Mouse (Mus musculus) kidney, postnatal 0 days (tissue): ENCODE results near the gene Kcna2. TPM values are rescaled to one million over a fixed set of nuclear protein-coding genes. Genes with fewer than 3 reads are reported as not detected.

Experiments used
- ATAC-seq: fragments of 200-750 bp; cut with Nextera tagmentation; replicated peaks from 2 replicates; pipeline ENCODE4 v1.8.0; 2017; ENCODE audit warnings: low read depth, moderate number of reproducible peaks, moderate TSS enrichment, moderate library complexity; ENCODE audit not compliant: low FRiP score
- DNase-seq: peaks from one replicate; pipeline ENCODE4 v3.0.0-alpha.2; 2016; ENCODE audit warnings: low spot score
- H3K27ac ChIP-seq: fragments of 300-500 bp; sonication (generic); 2 replicates; pipeline ENCODE4 v1.5.1; 2014; ENCODE audit warnings: mild to moderate bottlenecking
- H3K27me3 ChIP-seq: fragments of 300-500 bp; sonication (generic); 2 replicates; pipeline ENCODE4 v1.6.1; 2014; ENCODE audit warnings: low read length, mixed read lengths; ENCODE audit not compliant: insufficient read depth
- H3K36me3 ChIP-seq: fragments of 300-500 bp; sonication (generic); 2 replicates; pipeline ENCODE4 v1.6.1; 2014; ENCODE audit warnings: low read length, mixed read lengths; ENCODE audit not compliant: insufficient read depth
- H3K4me1 ChIP-seq: fragments of 300-500 bp; sonication (generic); replicated peaks from 2 replicates; pipeline ENCODE4 v1.6.1; 2014; ENCODE audit warnings: antibody characterized with exemption, low read length, mixed read lengths; ENCODE audit not compliant: insufficient read depth
- H3K4me2 ChIP-seq: fragments of 300-500 bp; sonication (generic); 2 replicates; pipeline ENCODE4 v1.6.1; 2014; ENCODE audit warnings: mild to moderate bottlenecking, low read length, moderate library complexity, mixed read lengths
- H3K4me3 ChIP-seq: fragments of 300-500 bp; sonication (generic); replicated peaks from 2 replicates; pipeline ENCODE4 v1.5.1; 2014; ENCODE audit warnings: low read depth, low read length
- H3K9ac ChIP-seq: fragments of 300-500 bp; sonication (generic); 2 replicates; pipeline ENCODE4 v1.6.1; 2014; ENCODE audit warnings: low read depth, low read length
- H3K9me3 ChIP-seq: fragments of 300-500 bp; sonication (generic); replicated peaks from 2 replicates; pipeline ENCODE4 v1.6.1; 2016; ENCODE audit warnings: low read length, inconsistent platforms, mixed read lengths
- CTCF ChIP-seq: IDR thresholded peaks from 2 replicates; pipeline ENCODE4 v1.5.1; 2016; ENCODE audit warnings: antibody characterized with exemption, low read depth, mild to moderate bottlenecking, moderate library complexity
- WGBS: fragments of 180-500 bp; shearing (Covaris S2); extraction: QIAGEN DNeasy Blood & Tissue Kit; methylation state at CpG from one replicate; pipeline ENCODE4 v1.1.7; 2014; 5-methylcytosine and 5-hydroxymethylcytosine counted together
- polyA plus RNA-seq: library from polyadenylated mRNA; unstranded; fragments of >200 nt; fragmentation: Nextera tagmentation; extraction: Ambion mirVana; gene quantifications from 2 replicates; pipeline ENCODE4 v1.2.1, GENCODE M21; 2015

Gene Kcna2
- polyA plus RNA-seq, 1 experiment from 2014 or later: 0.03 TPM

DNA sequence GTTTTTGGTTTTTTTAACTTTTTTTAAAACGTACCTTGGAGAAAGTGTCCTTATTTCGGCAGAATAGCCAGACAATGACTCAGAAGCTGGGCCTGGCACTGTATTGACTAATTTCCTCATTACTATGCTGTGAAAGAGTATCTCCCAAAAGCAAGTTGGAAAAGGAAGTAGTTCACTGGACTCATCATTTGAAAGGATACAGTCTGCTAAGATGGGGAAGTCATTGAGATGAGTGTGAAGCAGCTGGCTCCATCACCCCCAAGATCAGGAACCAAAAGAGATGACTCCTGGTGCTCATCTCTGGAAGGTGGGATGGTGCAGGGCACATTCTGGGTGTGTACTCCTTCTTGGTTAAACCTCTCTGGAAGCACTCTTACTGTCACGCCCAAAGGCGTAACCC lies 13.5 kb upstream of the Kcna2 start:
- 92% methylated on average over 4 of the region's 4 CpGs for WGBS
- Histone ChIP-seq H3K4me2 (no peak overlapping the region), H3K9ac (no peak overlapping the region), H3K36me3 (no peaks in the 10 kb centered on the region), H3K4me1 (no peaks in the 10 kb centered on the region), H3K27me3 (no peaks in the 10 kb centered on the region), H3K4me3 (no peak overlapping the region), H3K9me3 (no peaks in the 10 kb centered on the region), H3K27ac (no peak overlapping the region)
- DNase-seq (no peak), ATAC-seq (no peak)
- no peak for TF ChIP-seq CTCF

DNA sequence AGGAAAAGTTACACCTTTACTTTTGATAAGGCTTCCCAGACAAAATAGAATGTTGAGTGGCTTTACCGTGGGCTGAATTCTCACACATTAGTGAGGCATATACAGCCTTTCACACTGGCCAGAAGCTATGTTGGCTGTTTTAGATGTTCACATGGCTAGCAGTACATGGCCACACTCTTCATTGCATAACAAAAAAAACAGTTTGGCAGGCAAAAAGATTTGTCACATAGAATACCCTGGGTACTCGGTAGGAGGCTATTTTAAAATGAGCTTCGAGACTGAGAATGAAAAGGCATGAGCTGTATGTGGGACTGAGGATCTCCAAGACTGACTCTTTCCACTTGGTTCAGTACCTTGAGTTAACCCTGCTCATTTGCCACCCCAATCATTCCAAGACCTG lies 12.1 kb upstream of the Kcna2 start:
- H3K9ac ChIP-seq: no peak overlapping the region
- ATAC-seq (no peak), DNase-seq (no peak)
- no peaks in the 10 kb centered on the region for H3K9me3 ChIP-seq
- no peaks in the 10 kb centered on the region for H3K36me3 ChIP-seq
- 90% methylated on average over 3 of the region's 3 CpGs for WGBS
- H3K27me3 ChIP-seq: no peaks in the 10 kb centered on the region
- TF ChIP-seq CTCF: no peak
- no peaks in the 10 kb centered on the region for H3K4me1 ChIP-seq
- H3K27ac ChIP-seq: no peak overlapping the region
- no peak overlapping the region for H3K4me2 ChIP-seq
- no peak overlapping the region for H3K4me3 ChIP-seq

GRCm38 (mm10) chr3:107089475-107089874 lies 11.5 kb upstream of the Kcna2 start:
- Histone ChIP-seq H3K4me1 (no peaks in the 10 kb centered on the region), H3K27me3 (no peaks in the 10 kb centered on the region), H3K36me3 (no peaks in the 10 kb centered on the region), H3K9ac (no peak overlapping the region), H3K9me3 (no peaks in the 10 kb centered on the region), H3K4me2 (no peak overlapping the region), H3K4me3 (no peak overlapping the region), H3K27ac (no peak overlapping the region)
- no peak for DNase-seq
- 0 out of 2 replicates have a peak, but pooled peaks have one; percentile 46 for ATAC-seq
- WGBS: 35% methylated on average over 3 of the region's 3 CpGs
- TF ChIP-seq CTCF: no peak

GRCm38 (mm10) chr3:107090001-107090400 lies 10.9 kb upstream of the Kcna2 start:
- 63% methylated on average over 7 of the region's 7 CpGs for WGBS
- H3K4me1 ChIP-seq: no peaks in the 10 kb centered on the region
- no peaks in the 10 kb centered on the region for H3K36me3 ChIP-seq
- H3K27ac ChIP-seq: no peak overlapping the region
- no peak for DNase-seq
- no peak for ATAC-seq
- no peaks in the 10 kb centered on the region for H3K27me3 ChIP-seq
- no peak overlapping the region for H3K9ac ChIP-seq
- H3K4me2 ChIP-seq: no peak overlapping the region
- H3K4me3 ChIP-seq: no peak overlapping the region
- no peaks in the 10 kb centered on the region for H3K9me3 ChIP-seq
- no peak for TF ChIP-seq CTCF

- no peak for TF ChIP-seq CTCF
Measured at GRCm38 (mm10) chr3:107090403-107091150, 10.4 kb upstream of the Kcna2 start.

GRCm38 (mm10) chr3:107094028-107094427 lies 6.9 kb upstream of the Kcna2 start:
- Histone ChIP-seq H3K36me3 (no peaks in the 10 kb centered on the region), H3K9ac (no peak overlapping the region), H3K27me3 (no peaks in the 10 kb centered on the region), H3K4me3 (no peak overlapping the region), H3K27ac (no peak overlapping the region), H3K4me1 (no peaks in the 10 kb centered on the region), H3K9me3 (no peaks in the 10 kb centered on the region), H3K4me2 (no peak overlapping the region)
- TF ChIP-seq CTCF: peak; percentile 97
- WGBS: 7% methylated on average over 4 of the region's 4 CpGs
- ATAC-seq (no peak), DNase-seq (peak; percentile 72)

More at GRCm38 (mm10) chr3:107090403-107091150, 10.4 kb upstream of the Kcna2 start:
- Histone ChIP-seq H3K4me2 (no peak overlapping the region), H3K27me3 (no peaks in the 10 kb centered on the region), H3K9ac (no peak overlapping the region), H3K27ac (no peak overlapping the region), H3K4me1 (no peaks in the 10 kb centered on the region), H3K4me3 (no peak overlapping the region), H3K9me3 (no peaks in the 10 kb centered on the region), H3K36me3 (no peaks in the 10 kb centered on the region)
- ATAC-seq (no peak), DNase-seq (no peak)
- 70% methylated on average over 11 of the region's 11 CpGs for WGBS

GRCm38 (mm10) chr3:107096269-107096731 lies 4.6 kb upstream of the Kcna2 start:
- 0 out of 2 replicates have a peak, but pooled peaks have one; percentile 3 for TF ChIP-seq CTCF
- ATAC-seq (no peak), DNase-seq (no peak)
- peaks cover 7% of the 10 kb centered on the region for H3K27me3 ChIP-seq
- H3K9me3 ChIP-seq: no peaks in the 10 kb centered on the region
- H3K36me3 ChIP-seq: no peaks in the 10 kb centered on the region
- no peak overlapping the region for H3K4me2 ChIP-seq
- H3K4me3 ChIP-seq: no peak overlapping the region
- 60% methylated on average over 3 of the region's 3 CpGs for WGBS
- no peak overlapping the region for H3K27ac ChIP-seq
- no peaks in the 10 kb centered on the region for H3K4me1 ChIP-seq
- H3K9ac ChIP-seq: no peak overlapping the region
